Mouse (Mus musculus): ENCODE measurements around the gene Palm3.
"Not testable (repeated sequence)": the region's sequence is repeated elsewhere in the genome, so short reads cannot be mapped to it uniquely, and the experiment has no call there.

Palm3 gene

DNA sequence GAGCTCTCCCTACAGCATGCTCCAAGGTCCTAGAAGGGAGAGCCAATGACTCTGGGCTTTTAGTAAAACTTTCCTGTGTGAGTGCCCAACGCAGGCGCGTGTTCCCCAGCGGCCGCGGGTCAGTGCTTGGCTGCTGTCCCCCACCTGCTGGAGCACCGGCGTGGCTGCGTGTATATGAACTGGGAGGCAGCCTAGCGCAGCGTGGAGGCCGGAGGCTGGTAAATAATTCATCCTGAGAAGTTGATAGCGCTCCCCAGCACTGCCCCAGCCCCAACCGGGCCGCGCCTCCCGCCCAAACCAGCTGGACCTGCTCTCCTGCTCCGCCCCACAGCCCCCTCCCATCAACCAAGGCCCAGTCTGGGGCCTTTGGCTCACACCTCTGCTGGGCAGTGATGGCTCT lies at the start of gene Palm3:
TSS of gene Palm3 (plus strand) at position 376 of the 400 bp plus-strand sequence.
- no peak for DNase-seq (ENCODE audit: low read depth, low spot score)

DNA sequence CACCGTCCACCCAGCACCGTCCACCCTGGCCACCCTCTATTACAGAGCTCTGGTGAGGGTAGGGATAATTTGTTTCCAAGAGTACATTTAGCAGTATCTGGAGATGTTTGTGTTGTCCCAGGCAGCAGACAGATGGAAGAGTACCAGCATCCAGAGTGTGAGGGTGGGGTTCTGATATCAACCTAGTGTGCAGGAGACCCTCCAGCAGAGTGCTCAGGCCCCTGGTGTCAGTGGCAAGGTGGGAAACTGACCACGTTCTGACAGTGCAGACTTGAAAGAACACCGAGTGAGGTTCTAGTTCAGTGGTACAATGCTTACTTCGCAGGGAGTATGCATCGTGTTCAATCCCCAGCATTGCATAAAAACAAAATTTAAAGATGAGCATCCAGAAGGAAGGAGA lies 49.6 kb upstream of the Palm3 start:
- no peak for DNase-seq (ENCODE audit: low read depth, low spot score)

DNA sequence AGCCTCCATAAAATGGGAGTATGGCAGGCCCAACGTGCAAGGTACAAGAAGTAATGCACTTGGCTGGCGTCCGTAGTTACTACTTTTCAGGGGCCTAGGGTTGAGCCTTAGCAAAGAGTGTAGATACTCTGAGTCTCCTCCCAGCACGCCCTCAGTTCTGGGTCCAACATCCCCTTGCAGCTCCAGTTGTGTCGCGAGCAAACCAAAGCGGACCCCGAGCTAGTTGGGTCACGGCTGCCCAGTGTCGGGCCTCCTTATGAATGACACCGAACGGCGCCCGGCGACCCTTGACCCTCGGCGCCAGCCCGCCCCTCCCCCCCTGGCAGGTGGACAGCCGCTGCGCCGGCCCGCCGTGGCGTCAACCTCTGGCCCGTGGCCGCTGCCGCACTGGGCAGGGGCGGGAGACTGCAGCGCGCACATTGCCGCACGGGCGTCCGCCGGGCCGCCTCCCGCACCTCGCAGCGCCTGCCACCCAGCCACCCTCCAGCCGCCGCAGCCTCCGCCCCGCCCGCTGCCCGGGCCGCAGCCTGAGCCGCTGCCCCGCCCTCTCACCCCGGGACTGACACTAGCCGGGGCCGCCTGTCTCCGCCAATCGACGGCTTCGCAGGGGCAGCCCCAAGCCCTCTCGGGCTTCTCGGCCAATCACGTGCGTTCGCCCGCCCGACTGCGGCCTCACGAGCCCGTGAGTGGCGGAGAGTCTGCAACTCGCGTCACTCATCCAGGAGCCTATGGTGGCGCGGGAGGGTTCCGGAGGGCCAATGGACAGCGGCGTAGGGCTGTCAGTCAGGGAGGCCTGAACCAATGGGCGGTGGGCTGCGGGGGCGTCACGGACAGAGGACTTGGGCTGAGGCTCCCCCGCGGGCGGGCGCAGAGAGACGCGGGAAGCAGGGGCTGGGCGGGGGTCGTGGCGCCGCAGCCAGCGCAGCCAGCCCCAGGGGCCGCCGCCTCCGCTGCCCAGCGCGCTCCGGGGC lies 48.8 kb upstream of the Palm3 start, which contains the start of gene Prkaca:
TSS of gene Prkaca (plus strand) at position 844 of the 971 bp plus-strand sequence.
- peak; percentile 99 for DNase-seq (ENCODE audit: low read depth, low spot score)

DNA sequence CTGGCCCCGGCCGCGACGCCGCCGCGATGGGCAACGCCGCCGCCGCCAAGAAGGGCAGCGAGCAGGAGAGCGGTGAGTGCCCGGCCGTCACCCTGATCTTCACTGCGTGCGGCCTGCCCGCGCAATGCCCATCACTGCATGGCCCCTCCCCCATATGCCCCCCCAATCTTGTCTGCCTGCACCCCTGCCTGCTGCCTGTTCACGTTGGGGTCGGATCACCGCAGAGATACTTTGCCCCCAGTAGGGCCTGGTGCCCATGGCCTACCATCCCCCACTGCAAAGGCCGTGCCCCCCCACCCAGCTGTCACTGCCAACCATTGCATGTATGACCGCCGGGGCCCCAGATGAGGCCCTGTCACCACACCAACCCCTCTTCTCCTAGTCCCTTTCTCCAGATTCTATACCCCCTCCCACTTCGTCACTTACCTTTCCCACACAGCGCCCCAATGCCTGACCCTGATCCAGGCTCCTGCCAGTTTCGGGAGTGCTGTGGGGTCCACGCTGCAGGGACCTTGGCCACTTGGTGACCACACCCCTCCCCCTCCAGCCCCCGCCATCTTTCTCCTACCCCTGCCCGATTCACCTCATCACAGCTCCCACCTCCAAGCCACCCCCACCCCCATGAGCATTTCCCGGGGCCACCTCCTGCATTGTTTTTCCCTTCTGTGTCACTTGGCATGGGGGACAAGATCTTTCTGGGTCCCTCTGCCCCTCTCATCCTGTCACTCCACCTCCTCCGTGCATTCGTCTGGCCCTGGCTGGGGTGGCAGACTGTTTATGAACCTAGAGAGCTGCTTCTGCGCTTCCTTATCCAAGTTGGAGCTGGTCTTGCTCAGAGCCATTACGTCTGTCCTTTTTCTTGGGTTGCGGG lies 47.9 kb upstream of the Palm3 start:
- DNase-seq (ENCODE audit: low read depth, low spot score), result no peak

DNA sequence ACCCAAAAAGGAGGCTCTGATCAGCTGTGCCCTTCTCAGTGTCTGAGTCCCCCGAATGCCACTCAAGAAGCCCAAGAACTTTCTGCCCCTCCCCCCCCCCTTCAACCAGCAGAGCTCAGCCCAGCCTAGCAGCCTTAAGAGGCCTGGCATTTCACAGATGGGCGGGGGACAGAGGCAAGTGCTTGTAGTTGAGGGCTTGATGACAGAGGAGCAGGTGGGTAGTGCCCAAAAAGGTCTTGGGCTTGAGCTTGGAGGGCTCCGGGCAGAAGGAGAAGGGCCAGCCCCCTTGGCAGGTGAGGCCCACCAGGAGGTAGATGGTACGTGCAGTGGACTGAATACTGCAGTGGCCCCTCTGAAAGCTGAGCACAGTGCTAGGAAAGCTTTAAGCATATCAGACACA lies 46.8 kb upstream of the Palm3 start:
- DNase-seq (ENCODE audit: low read depth, low spot score), result no peak

GRCm38 (mm10) chr8:83976101-83976630 lies 45.1 kb upstream of the Palm3 start:
- DNase-seq (ENCODE audit: low read depth, low spot score), result peak; percentile 62

DNA sequence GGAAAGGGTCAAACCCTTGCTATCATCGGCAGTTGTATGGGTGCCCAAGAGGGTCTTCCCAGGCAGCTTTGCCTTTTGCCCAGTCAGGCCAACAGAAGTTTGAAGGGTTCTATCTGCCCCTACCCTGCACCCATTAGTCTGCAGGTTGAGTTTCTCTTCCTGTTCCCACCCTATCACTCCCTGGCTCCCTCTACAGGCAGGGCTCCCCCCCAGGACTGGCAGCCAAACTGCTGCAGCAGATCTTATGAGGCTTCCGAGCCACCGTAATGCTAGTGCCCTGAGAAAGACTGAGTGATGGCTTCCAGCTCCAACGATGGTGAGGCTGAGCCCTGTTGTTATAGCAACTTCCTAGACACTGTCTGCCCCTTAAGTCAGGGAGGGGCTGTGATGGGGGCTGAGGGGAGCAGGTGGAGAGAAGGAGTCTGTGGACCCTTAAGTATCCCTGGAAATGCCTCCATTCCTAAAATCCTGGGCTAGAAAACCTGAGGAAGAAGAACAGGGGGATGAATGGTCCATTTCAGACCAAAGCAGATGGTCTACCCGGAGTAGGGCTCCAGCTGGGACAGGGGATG lies 44.4 kb upstream of the Palm3 start:
- peak; percentile 24 for DNase-seq (ENCODE audit: low read depth, low spot score)

DNA sequence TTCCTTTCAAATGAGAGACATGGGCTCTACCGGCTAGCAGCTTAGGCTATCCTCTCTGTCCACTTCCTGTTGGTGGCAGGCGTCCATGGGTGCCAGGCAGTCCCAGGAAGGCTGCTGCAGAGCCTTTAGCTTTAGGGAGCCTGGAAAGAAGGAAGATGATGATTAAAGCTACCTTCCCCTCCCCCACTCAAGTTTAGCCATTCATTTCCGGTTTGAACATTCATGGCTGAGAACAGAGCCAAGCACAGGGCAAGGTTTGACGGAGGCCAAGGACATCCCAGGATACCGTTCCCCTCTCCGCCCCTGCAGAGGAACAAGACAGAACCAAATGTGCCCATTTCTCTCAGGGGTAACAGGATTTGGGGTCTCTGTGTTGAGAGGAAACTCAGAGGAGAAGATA lies 43.6 kb upstream of the Palm3 start:
- no peak for DNase-seq (ENCODE audit: low read depth, low spot score)

- DNase-seq (ENCODE audit: low read depth, low spot score), result no peak
These were observed 43.1 kb upstream of the Palm3 start for GRCm38 (mm10) chr8:83978200-83978599.

DNA sequence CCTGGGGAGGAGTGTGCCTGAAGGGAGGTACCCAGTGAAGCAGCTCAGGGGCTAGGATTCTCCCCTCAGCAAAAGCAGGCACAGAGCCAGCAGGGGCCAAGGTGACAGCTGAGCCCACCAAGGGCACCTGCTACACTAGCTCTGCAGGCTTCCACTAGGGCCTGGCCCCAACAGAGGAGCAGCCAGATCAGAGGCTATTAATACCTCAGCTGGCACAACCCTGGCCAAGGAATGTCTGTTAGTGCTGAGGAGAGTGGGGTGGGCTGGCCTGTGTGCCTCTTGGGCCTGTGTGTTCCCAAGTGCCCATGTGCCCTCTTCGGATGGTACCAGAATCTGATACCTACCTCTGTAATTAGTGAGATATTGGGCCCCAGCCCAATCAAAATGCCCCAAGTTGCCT lies 41.0 kb upstream of the Palm3 start:
- no peak for DNase-seq (ENCODE audit: low read depth, low spot score)

DNA sequence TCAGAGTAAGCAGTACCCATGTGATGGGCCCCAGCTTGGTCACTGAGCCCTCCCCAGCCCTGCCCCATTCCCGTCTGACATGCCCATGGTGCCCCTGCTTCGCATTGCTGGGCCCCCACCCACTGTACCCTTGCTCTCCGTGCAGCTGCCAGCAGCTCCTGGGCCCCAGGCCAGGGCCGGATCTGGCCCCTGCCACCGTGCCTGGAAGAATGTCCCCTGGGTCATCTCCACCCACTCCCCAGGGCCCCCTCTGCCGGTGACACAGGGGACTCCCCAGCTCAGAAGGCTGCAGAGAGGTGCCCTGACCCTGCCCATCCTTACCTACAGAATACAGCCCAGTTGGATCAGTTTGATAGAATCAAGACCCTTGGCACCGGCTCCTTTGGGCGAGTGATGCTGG lies 40.4 kb upstream of the Palm3 start:
- DNase-seq (ENCODE audit: low read depth, low spot score), result no peak

GRCm38 (mm10) chr8:83981533-83981932 lies 39.7 kb upstream of the Palm3 start:
- no peak for DNase-seq (ENCODE audit: low read depth, low spot score)

DNA sequence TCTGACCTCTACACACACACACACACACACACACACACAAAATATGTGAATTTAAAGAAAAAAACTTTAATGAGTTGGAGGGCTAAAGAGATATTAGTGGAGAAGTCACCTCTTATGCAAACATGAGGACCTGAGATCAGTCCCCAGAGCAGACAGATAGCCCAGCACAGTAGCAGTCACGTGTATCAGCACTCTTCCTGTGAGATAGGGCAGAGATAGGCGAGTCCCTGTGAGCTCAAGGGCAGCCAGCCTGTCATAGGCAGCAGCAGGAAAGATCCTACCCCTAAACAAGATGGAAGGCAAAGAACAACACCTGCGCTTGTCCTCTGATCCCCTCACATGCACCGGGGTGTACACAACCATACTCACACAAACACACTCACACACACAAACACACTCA lies 38.8 kb upstream of the Palm3 start:
- DNase-seq (ENCODE audit: low read depth, low spot score), result no peak

DNA sequence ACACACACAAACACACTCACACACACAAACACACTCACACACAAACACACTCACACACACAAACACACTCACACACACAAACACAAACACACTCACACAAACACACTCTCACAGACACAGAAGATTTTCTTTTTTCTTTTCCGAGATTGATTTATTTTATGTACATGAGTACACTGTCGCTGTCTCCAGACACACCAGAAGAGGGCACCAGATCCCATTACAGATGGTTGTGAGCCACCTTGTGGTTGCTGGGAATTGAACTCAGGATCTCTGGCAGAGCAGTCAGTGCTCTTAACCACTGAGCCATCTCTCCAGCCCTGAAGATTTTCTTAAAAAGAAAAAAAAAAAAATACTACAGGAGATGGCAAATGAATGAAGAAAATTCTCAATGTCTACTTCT lies 38.0 kb upstream of the Palm3 start:
- not testable (repeated sequence) for DNase-seq (ENCODE audit: low read depth, low spot score)

GRCm38 (mm10) chr8:83989243-83989642 lies 32.0 kb upstream of the Palm3 start:
- no peak for DNase-seq (ENCODE audit: low read depth, low spot score)

- DNase-seq (ENCODE audit: low read depth, low spot score), result no peak
These were observed 31.1 kb upstream of the Palm3 start for GRCm38 (mm10) chr8:83990170-83990569.

DNA sequence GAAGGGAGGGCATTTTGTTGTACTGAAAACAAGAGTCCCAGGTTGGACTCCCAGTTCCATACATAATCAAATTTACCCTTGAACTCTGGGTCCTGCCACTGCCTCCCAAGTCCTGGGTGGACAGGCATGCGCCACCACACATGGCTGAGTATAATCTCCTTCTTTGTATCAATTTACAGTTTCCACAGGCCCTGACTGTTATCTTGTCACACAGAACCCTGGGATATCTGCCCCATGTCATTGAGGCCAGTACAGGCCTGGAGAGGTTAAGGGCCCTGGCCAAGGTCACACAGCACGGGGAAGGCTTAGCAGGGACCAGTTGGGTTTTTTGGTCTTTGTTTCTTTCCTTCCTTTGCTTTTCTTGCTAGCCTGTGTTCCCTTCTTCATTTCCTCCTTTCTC lies 28.8 kb upstream of the Palm3 start:
- no peak for DNase-seq (ENCODE audit: low read depth, low spot score)

- DNase-seq (ENCODE audit: low read depth, low spot score), result no peak
These were observed 27.2 kb upstream of the Palm3 start for GRCm38 (mm10) chr8:83994030-83994429.

- DNase-seq (ENCODE audit: low read depth, low spot score), result no peak
These were observed 25.3 kb upstream of the Palm3 start for GRCm38 (mm10) chr8:83995973-83996372.

DNA sequence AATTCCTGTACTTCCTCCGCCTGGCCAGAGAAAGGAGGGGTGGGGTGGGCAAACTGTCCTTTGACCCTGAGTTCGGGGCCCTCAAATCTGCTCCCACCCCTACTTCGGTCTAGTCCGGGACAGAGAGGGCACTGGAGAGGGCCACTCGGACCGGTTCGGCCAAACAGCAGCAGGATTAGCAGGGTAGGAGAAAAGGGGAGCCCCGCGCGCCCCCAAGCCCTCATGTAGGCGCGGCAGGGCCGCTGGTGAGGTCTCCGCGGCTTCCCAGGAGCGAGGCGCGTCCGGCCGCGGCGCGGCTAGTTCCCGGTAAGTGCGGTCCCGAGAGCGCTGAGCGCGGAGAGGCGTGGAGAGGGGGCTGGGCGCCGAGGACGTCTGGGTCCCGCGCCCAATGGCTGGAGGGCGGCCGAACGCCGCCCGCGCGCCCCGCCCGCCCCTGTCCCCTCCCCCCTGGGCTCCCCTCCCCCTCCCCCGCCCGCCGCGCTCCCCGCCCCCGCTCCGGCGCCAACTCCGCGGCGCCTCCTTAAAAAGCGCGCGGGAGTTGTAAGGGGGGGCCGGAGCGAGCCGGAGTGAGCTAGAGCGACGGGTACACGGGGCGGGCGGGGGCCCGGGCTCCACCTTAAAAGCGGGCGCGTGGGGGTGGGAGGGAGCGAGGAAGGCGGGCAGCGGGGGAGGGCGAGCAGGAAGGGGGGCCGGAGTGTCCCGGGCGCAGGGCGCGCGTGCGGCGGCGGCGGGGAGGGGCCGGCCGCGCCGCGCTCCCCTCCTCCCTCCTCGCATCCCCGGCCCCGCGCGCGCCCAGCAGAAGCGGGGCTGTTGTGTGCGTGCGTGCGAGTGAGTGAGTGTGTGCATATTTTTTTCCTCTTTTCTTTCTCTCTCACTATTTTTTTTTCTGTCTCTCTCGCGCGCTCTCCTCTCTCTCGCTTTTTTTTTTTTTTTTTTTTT lies 24.4 kb upstream of the Palm3 start:
- DNase-seq (ENCODE audit: low read depth, low spot score), result peak; percentile 87
